Mouse (Mus musculus): Measurements from ENCODE around the gene Tuba3b.

Gene Tuba3b

GRCm38 (mm10) chr6:145605203-145605602, 10.4 kb upstream of the Tuba3b start:
- DNase-seq (ENCODE audit: low spot score in 2 of 2), result no peak

- no peak for DNase-seq (ENCODE audit: low spot score in 2 of 2)
These were observed 7.8 kb upstream of the Tuba3b start for GRCm38 (mm10) chr6:145607746-145608145.

GRCm38 (mm10) chr6:145608693-145609092, 6.9 kb upstream of the Tuba3b start:
- no peak for DNase-seq (ENCODE audit: low spot score in 2 of 2)

- no peak for DNase-seq (ENCODE audit: low spot score in 2 of 2)
These were observed 4.7 kb upstream of the Tuba3b start for GRCm38 (mm10) chr6:145610901-145611300.

- DNase-seq (ENCODE audit: low spot score in 2 of 2), result no peak
These were observed 2.9 kb upstream of the Tuba3b start for GRCm38 (mm10) chr6:145612611-145613010.

- no peak for DNase-seq (ENCODE audit: low spot score in 2 of 2)
These were observed 1.3 kb upstream of the Tuba3b start, which contains the start of gene Lmntd1 for GRCm38 (mm10) chr6:145614219-145614618. Lmntd1 (minus strand) TSS chr6:145614319.

GRCm38 (mm10) chr6:145616402-145617229, 1.1 kb downstream of the Tuba3b start:
- no peak for DNase-seq (ENCODE audit: low spot score in 2 of 2)

- no peak for DNase-seq (ENCODE audit: low spot score in 2 of 2)
These were observed 7.6 kb downstream of the Tuba3b start for GRCm38 (mm10) chr6:145623141-145623540.

GRCm38 (mm10) chr6:145630269-145630668, 14.7 kb downstream of the Tuba3b start:
- no peak for DNase-seq (ENCODE audit: low spot score in 2 of 2)

GRCm38 (mm10) chr6:145634454-145634853, 18.9 kb downstream of the Tuba3b start:
- DNase-seq (ENCODE audit: low spot score in 2 of 2), result no peak

GRCm38 (mm10) chr6:145636682-145637081, 21.1 kb downstream of the Tuba3b start:
- no peak for DNase-seq (ENCODE audit: low spot score in 2 of 2)

GRCm38 (mm10) chr6:145638248-145638647, 22.7 kb downstream of the Tuba3b start:
- no peak for DNase-seq (ENCODE audit: low spot score in 2 of 2)

GRCm38 (mm10) chr6:145640971-145641506, 25.5 kb downstream of the Tuba3b start:
- no peak for DNase-seq (ENCODE audit: low spot score in 2 of 2)

- no peak for DNase-seq (ENCODE audit: low spot score in 2 of 2)
These were observed 36.4 kb downstream of the Tuba3b start for GRCm38 (mm10) chr6:145651976-145652375.

GRCm38 (mm10) chr6:145652986-145653385, 37.4 kb downstream of the Tuba3b start:
- DNase-seq (ENCODE audit: low spot score in 2 of 2), result no peak

GRCm38 (mm10) chr6:145653626-145654025, 38.1 kb downstream of the Tuba3b start:
- no peak for DNase-seq (ENCODE audit: low spot score in 2 of 2)

- DNase-seq (ENCODE audit: low spot score in 2 of 2), result no peak
These were observed 38.7 kb downstream of the Tuba3b start for GRCm38 (mm10) chr6:145654062-145654836.

GRCm38 (mm10) chr6:145655678-145656077, 40.1 kb downstream of the Tuba3b start:
- DNase-seq (ENCODE audit: low spot score in 2 of 2), result no peak

- no peak for DNase-seq (ENCODE audit: low spot score in 2 of 2)
These were observed 41.4 kb downstream of the Tuba3b start for GRCm38 (mm10) chr6:145656740-145657591.

- DNase-seq (ENCODE audit: low spot score in 2 of 2), result no peak
These were observed 43.6 kb downstream of the Tuba3b start for GRCm38 (mm10) chr6:145659116-145659515.

- DNase-seq (ENCODE audit: low spot score in 2 of 2), result no peak
These were observed 45.4 kb downstream of the Tuba3b start for GRCm38 (mm10) chr6:145660943-145661342.

- no peak for DNase-seq (ENCODE audit: low spot score in 2 of 2)
These were observed 48.7 kb downstream of the Tuba3b start for GRCm38 (mm10) chr6:145664208-145664607.

All from right cerebral cortex, postnatal 10 days (tissue).